Mouse (Mus musculus) embryo, embryonic 11.5 days (tissue): ENCODE measurements around the gene Ewsr1.
"Not testable (repeated sequence)": the region's sequence is repeated elsewhere in the genome, so short reads cannot be mapped to it uniquely, and the experiment has no call there.

ENCODE experiments used
- DNase-seq: peaks from one replicate; pipeline ENCODE4 v3.0.0-alpha.2; 2012; ENCODE audit warnings: low read depth, low spot score

Ewsr1 gene

GRCm38 (mm10) chr11:5098035-5098735 lies 881 bp downstream of the Ewsr1 start:
- peak; percentile 14 for DNase-seq

GRCm38 (mm10) chr11:5096480-5097020 lies 2.5 kb downstream of the Ewsr1 start:
- no peak for DNase-seq

- DNase-seq, result no peak
Observed at GRCm38 (mm10) chr11:5095877-5096276, 3.2 kb downstream of the Ewsr1 start.

GRCm38 (mm10) chr11:5091706-5092105 lies 7.4 kb downstream of the Ewsr1 start:
- no peak for DNase-seq

- no peak for DNase-seq
Observed at GRCm38 (mm10) chr11:5089147-5089546, 9.9 kb downstream of the Ewsr1 start.

GRCm38 (mm10) chr11:5076843-5077242 lies 22.2 kb downstream of the Ewsr1 start:
- DNase-seq, result not testable (repeated sequence)

- DNase-seq, result no peak
Observed at GRCm38 (mm10) chr11:5075760-5076159, 23.3 kb downstream of the Ewsr1 start.

GRCm38 (mm10) chr11:5074882-5075281 lies 24.2 kb downstream of the Ewsr1 start:
- no peak for DNase-seq

GRCm38 (mm10) chr11:5068126-5068971 lies 30.7 kb downstream of the Ewsr1 start:
- DNase-seq, result no peak

- no peak for DNase-seq
Observed at GRCm38 (mm10) chr11:5067063-5067462, 32.0 kb downstream of the Ewsr1 start.

- DNase-seq, result peak; percentile 82
Observed at GRCm38 (mm10) chr11:5065056-5065821, 33.8 kb downstream of the Ewsr1 start, which contains the start of gene Gas2l1. Gas2l1 (minus strand) TSS chr11:5065327.

- DNase-seq, result no peak
Observed at GRCm38 (mm10) chr11:5064282-5065055, 34.6 kb downstream of the Ewsr1 start.

- DNase-seq, result no peak
Observed at GRCm38 (mm10) chr11:5063561-5064281, 35.3 kb downstream of the Ewsr1 start.

- DNase-seq, result no peak
Observed at GRCm38 (mm10) chr11:5062860-5063505, 36.1 kb downstream of the Ewsr1 start.

GRCm38 (mm10) chr11:5062326-5062725 lies 36.7 kb downstream of the Ewsr1 start:
- DNase-seq, result no peak

GRCm38 (mm10) chr11:5061413-5062139 lies 37.5 kb downstream of the Ewsr1 start:
- DNase-seq, result peak; percentile 63

- no peak for DNase-seq
Observed at GRCm38 (mm10) chr11:5060756-5061412, 38.2 kb downstream of the Ewsr1 start.

GRCm38 (mm10) chr11:5059704-5060156 lies 39.3 kb downstream of the Ewsr1 start:
- no peak for DNase-seq
